8 mouse cellular contexts compared by ENCODE assay signal in the genomic region with DNA sequence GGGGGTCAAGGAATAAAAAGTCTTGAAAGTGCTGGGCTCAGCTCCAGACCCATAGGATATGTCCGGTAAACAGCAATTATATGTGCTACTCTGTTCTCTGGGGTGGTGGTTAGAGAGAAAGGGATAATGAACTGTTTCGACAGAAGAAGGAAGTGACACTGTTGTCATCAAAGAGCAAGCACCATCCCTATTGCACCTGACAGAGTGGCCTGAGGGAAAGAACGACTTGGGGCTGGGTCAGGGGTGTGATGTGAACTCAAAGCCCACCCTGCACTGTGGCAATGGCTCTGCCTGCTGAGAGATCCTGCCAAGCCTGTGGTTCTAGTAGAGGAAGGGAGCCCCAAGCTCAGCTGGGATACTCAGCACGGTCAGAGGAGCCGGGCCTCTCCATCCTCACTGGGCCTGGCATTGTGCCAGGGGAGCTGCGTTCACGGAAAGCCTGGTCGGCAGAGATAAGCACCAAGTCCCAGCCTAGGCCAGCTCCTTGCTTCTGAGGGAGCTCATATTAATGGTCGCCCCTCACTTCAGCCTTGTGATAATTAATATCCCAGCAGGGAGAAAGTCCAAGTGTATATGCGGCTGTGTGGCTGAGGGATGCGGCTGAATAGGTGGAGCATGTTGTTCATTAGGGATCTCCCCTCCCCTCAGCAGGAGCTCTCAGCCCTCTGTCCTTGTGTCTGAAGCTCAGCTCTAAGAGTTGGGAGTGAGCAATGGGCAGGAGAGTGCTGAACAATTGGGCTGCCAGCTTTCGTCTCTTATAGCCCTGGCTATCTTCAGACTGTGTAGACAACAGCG.
A peak's percentile ranks its signal among the peaks of the same experiment; 100 is the strongest.
DNase-seq lines count a peak whose midpoint lies in the region; ATAC-seq and TF ChIP-seq lines count a peak whose summit lies in the region.

No protein-coding gene starts in this region.

- no peaks in the 10 kb centered on the region for H3K9me3 ChIP-seq in MEL (replicated peaks; ENCODE audit: insufficient read depth, low read length)
- no peaks in the 10 kb centered on the region for H3K9me3 ChIP-seq in lung, postnatal 0 days (ENCODE audit: low read length)
- no peaks in the 10 kb centered on the region for H3K9me3 ChIP-seq in stomach, embryonic 16.5 days (replicated peaks; ENCODE audit: control insufficient read depth, low read length)

- ATAC-seq in lung, postnatal 0 days = peak; percentile 88
- peak; percentile 87 for ATAC-seq in stomach, embryonic 16.5 days (ENCODE audit: insufficient read depth, low FRiP score)

- 19% methylated on average over 13 of the region's 13 CpGs for WGBS in lung, postnatal 0 days
- WGBS in stomach, embryonic 16.5 days = 34% methylated on average over 13 of the region's 13 CpGs

- H3K27me3 ChIP-seq in MEL (ENCODE audit: control insufficient read depth in 1 of 2, insufficient read depth in 2 of 2, low read length in 2 of 2) = no peaks in the 10 kb centered on the region
- H3K27me3 ChIP-seq in lung, postnatal 0 days (replicated peaks; ENCODE audit: insufficient read depth, low read length) = no peaks in the 10 kb centered on the region
- H3K27me3 ChIP-seq in stomach, embryonic 16.5 days (ENCODE audit: control insufficient read depth, insufficient read depth, low read length) = no peaks in the 10 kb centered on the region

- TF ChIP-seq RAD21 in MEL (IDR thresholded peaks at IDR 0.05; ENCODE audit: low read depth, low read length) = no peak

- no peak for TF ChIP-seq POLR2A in MEL (IDR thresholded peaks at IDR 0.05; ENCODE audit: control insufficient read depth in 1 of 2, insufficient read depth in 1 of 2, low read depth in 1 of 2, low read length in 2 of 2, poor library complexity in 1 of 2)

- H3K9ac ChIP-seq in MEL (ENCODE audit: control insufficient read depth, low read depth, low read length, poor library complexity, severe bottlenecking) = no peak overlapping the region
- H3K9ac ChIP-seq in lung, postnatal 0 days (replicated peaks; ENCODE audit: low read depth) = no peak overlapping the region
- no peak overlapping the region for H3K9ac ChIP-seq in stomach, embryonic 16.5 days (ENCODE audit: low read length)

- no peak overlapping the region for H3K4me2 ChIP-seq in lung, postnatal 0 days (replicated peaks; ENCODE audit: low read depth, low read length)
- H3K4me2 ChIP-seq in stomach, embryonic 16.5 days (ENCODE audit: low read depth, low read length) = no peak overlapping the region

- intact Hi-C loops in gastrocnemius, postnatal 36 days (cut with DNase I) = no loop called here

- H3K36me3 ChIP-seq in MEL (ENCODE audit: control insufficient read depth in 1 of 2, insufficient read depth in 2 of 2, low read length in 2 of 2) = no peaks in the 10 kb centered on the region
- no peaks in the 10 kb centered on the region for H3K36me3 ChIP-seq in lung, postnatal 0 days (ENCODE audit: insufficient read depth, low read length)
- H3K36me3 ChIP-seq in stomach, embryonic 16.5 days (ENCODE audit: control insufficient read depth, insufficient read depth, low read length) = no peaks in the 10 kb centered on the region

- no peak for TF ChIP-seq CTCF in MEL (IDR thresholded peaks at IDR 0.05 in 2 of 3, conservative IDR thresholded peaks at IDR 0.05 in 1 of 3; ENCODE audit: control insufficient read depth in 1 of 3, insufficient read depth in 1 of 3, low read depth in 2 of 3, low read length in 3 of 3, poor library complexity in 1 of 3, severe bottlenecking in 1 of 3)
- no peak for TF ChIP-seq CTCF in lung, postnatal 0 days (IDR thresholded peaks at IDR 0.05)

- H3K4me1 ChIP-seq in MEL (ENCODE audit: control insufficient read depth in 1 of 2, insufficient read depth in 2 of 2, low read length in 2 of 2) = peaks cover 0 to 12% of the 10 kb centered on the region in 2 experiments; a peak in 3 of 4 replicates
- H3K4me1 ChIP-seq in lung, postnatal 0 days (ENCODE audit: insufficient read depth, low read depth, low read length) = no peaks in the 10 kb centered on the region
- 0 out of 2 replicates have a peak, but pooled peaks cover 3% of the 10 kb centered on the region for H3K4me1 ChIP-seq in stomach, embryonic 16.5 days (ENCODE audit: control insufficient read depth, insufficient read depth, low read length)

- 0 out of 4 replicates have a peak overlapping the region, but pooled peaks of 1 of the 2 experiments have one; percentile 23 for H3K4me3 ChIP-seq in MEL (ENCODE audit: control insufficient read depth in 1 of 2, insufficient read depth in 1 of 2, low read depth in 2 of 2, low read length in 2 of 2)
- no peak overlapping the region for H3K4me3 ChIP-seq in lung, postnatal 0 days (ENCODE audit: low read depth, low read length)
- H3K4me3 ChIP-seq in stomach, embryonic 16.5 days (replicated peaks; ENCODE audit: low read length) = no peak overlapping the region

- peak; percentile 74 to 80 for TF ChIP-seq EP300 in MEL (IDR thresholded peaks at IDR 0.05; ENCODE audit: low read depth in 1 of 2, low read length in 2 of 2)
- peak; percentile 72 for TF ChIP-seq EP300 in lung, postnatal 0 days (IDR thresholded peaks at IDR 0.05)

- H3K79me2 ChIP-seq in MEL (ENCODE audit: control insufficient read depth, insufficient read depth, low read length, poor library complexity) = no peaks in the 10 kb centered on the region

- peak; percentile 92 for DNase-seq in MEL (ENCODE audit: low read depth, low spot score)
- peak; percentile 78 for DNase-seq in adrenal gland, postnatal 10 days
- DNase-seq in gastrocnemius, postnatal 36 days = peak; percentile 29 to 54
- DNase-seq in kidney, adult 18-20 months = peak; percentile 44
- peak; percentile 76 for DNase-seq in lung, postnatal 0 days (ENCODE audit: low spot score)
- no peak for DNase-seq in thymus, postnatal 36 days
- no peak for DNase-seq in neural tube, embryonic 10.5 days (ENCODE audit: extremely low spot score, low spot score)

- peak overlapping the region; percentile 45 for H3K27ac ChIP-seq in MEL (ENCODE audit: control insufficient read depth, low read depth, low read length)
- no peak overlapping the region for H3K27ac ChIP-seq in lung, postnatal 0 days (ENCODE audit: low read length)
- H3K27ac ChIP-seq in stomach, embryonic 16.5 days (ENCODE audit: low read length) = no peak overlapping the region

TF ChIP-seq in MEL, 35 proteins besides CTCF, POLR2A, EP300 and RAD21:
- TF ChIP-seq CHD2 (IDR thresholded peaks at IDR 0.05; ENCODE audit: low read length) (no peak), POLR2AphosphoS5 (IDR thresholded peaks at IDR 0.05; ENCODE audit: borderline replicate concordance, low read depth, low read length) (no peak), MYB (IDR thresholded peaks at IDR 0.05; ENCODE audit: low read depth, low read length) (no peak), TAL1 (IDR thresholded peaks at IDR 0.05; ENCODE audit: low read length) (peak; percentile 98), TCF12 (IDR thresholded peaks at IDR 0.05; ENCODE audit: low read depth, low read length) (peak; percentile 87), GATA1 (IDR thresholded peaks at IDR 0.05; ENCODE audit: low read depth, low read length) (peak; percentile 84), TBP (IDR thresholded peaks at IDR 0.05; ENCODE audit: low read depth, low read length) (peak; percentile 98), CHD1 (IDR thresholded peaks at IDR 0.05; ENCODE audit: low read depth, low read length) (no peak), E2F4 (IDR thresholded peaks at IDR 0.05; ENCODE audit: borderline replicate concordance, low read depth, low read length) (no peak), SIN3A (IDR thresholded peaks at IDR 0.05; ENCODE audit: low read length) (no peak), UBTF (IDR thresholded peaks at IDR 0.05; ENCODE audit: borderline replicate concordance, insufficient read depth, low read depth, low read length) (peak; percentile 97), ETS1 (IDR thresholded peaks at IDR 0.05; ENCODE audit: low read depth, low read length) (peak; percentile 38; the same call in 1 of the 2 replicates)

Comparison
In these comparisons a context has a peak if more than half of its experiments do, and no peak if none do; other contexts are left out.
1. DNase-seq: peak in MEL (single experiment), adrenal gland, postnatal 10 days (single experiment), gastrocnemius, postnatal 36 days (2 of 2), kidney, adult 18-20 months (single experiment) and lung, postnatal 0 days (single experiment); none in thymus, postnatal 36 days (0 of 2) and neural tube, embryonic 10.5 days (single experiment).